Mouse (Mus musculus): ENCODE results near the gene Klhl36. TPM values are rescaled to one million over a fixed set of nuclear protein-coding genes. Genes with fewer than 3 reads are reported as not detected.

Gene Klhl36
- polyA plus RNA-seq, 1 experiment from 2014 or later, result 15.5 TPM

GRCm38 (mm10) chr8:119824809-119825273 is 37.2 kb upstream of the Klhl36 start:
- Histone ChIP-seq H3K27ac (ENCODE audit: low read depth, low read length) (no peak overlapping the region), H3K9me3 (ENCODE audit: control insufficient read depth, low read length) (no peaks in the 10 kb centered on the region), H3K4me2 (ENCODE audit: low read depth, low read length) (no peak overlapping the region), H3K4me1 (ENCODE audit: control insufficient read depth, insufficient read depth, low read length) (peaks cover 16% of the 10 kb centered on the region), H3K4me3 (ENCODE audit: low read depth, low read length) (no peak overlapping the region), H3K27me3 (ENCODE audit: control insufficient read depth, insufficient read depth, low read length) (no peaks in the 10 kb centered on the region), H3K36me3 (ENCODE audit: control insufficient read depth, insufficient read depth, low read length) (no peaks in the 10 kb centered on the region; the same call in 1 of the 2 replicates), H3K9ac (replicated peaks; ENCODE audit: low read depth, low read length) (no peak overlapping the region)
- WGBS, result 82% methylated on average over 11 of the region's 11 CpGs
- ATAC-seq (ENCODE audit: low read depth), result no peak

- Histone ChIP-seq H3K9ac (replicated peaks; ENCODE audit: low read depth, low read length) (no peak overlapping the region), H3K27me3 (ENCODE audit: control insufficient read depth, insufficient read depth, low read length) (no peaks in the 10 kb centered on the region), H3K36me3 (ENCODE audit: control insufficient read depth, insufficient read depth, low read length) (no peaks in the 10 kb centered on the region), H3K4me2 (ENCODE audit: low read depth, low read length) (no peak overlapping the region), H3K9me3 (ENCODE audit: control insufficient read depth, low read length) (no peaks in the 10 kb centered on the region), H3K4me1 (ENCODE audit: control insufficient read depth, insufficient read depth, low read length) (peaks cover 29% of the 10 kb centered on the region), H3K4me3 (ENCODE audit: low read depth, low read length) (no peak overlapping the region), H3K27ac (ENCODE audit: low read depth, low read length) (no peak overlapping the region)
- WGBS, result 88% methylated on average over 19 of the region's 19 CpGs
- no peak for ATAC-seq (ENCODE audit: low read depth)
Observed at GRCm38 (mm10) chr8:119825950-119826730, 35.9 kb upstream of the Klhl36 start.

- no peak overlapping the region for H3K4me3 ChIP-seq (ENCODE audit: low read depth, low read length)
- no peaks in the 10 kb centered on the region for H3K36me3 ChIP-seq (ENCODE audit: control insufficient read depth, insufficient read depth, low read length)
- H3K27ac ChIP-seq (ENCODE audit: low read depth, low read length), result no peak overlapping the region
- no peak for ATAC-seq (ENCODE audit: low read depth)
- H3K27me3 ChIP-seq (ENCODE audit: control insufficient read depth, insufficient read depth, low read length), result no peaks in the 10 kb centered on the region
- H3K9ac ChIP-seq (replicated peaks; ENCODE audit: low read depth, low read length), result no peak overlapping the region
- H3K4me1 ChIP-seq (ENCODE audit: control insufficient read depth, insufficient read depth, low read length), result peaks cover 38% of the 10 kb centered on the region
- H3K9me3 ChIP-seq (ENCODE audit: control insufficient read depth, low read length), result no peaks in the 10 kb centered on the region
- H3K4me2 ChIP-seq (ENCODE audit: low read depth, low read length), result no peak overlapping the region
- WGBS, result 75% methylated on average over 5 of the region's 5 CpGs
Observed at GRCm38 (mm10) chr8:119826982-119827381, 35.1 kb upstream of the Klhl36 start.

- H3K4me1 ChIP-seq (ENCODE audit: control insufficient read depth, insufficient read depth, low read length), result peaks cover 45% of the 10 kb centered on the region
Observed at GRCm38 (mm10) chr8:119827721-119828153, 34.3 kb upstream of the Klhl36 start.

GRCm38 (mm10) chr8:119829015-119829414 is 33.1 kb upstream of the Klhl36 start:
- H3K27ac ChIP-seq (ENCODE audit: low read depth, low read length), result no peak overlapping the region
- no peaks in the 10 kb centered on the region for H3K36me3 ChIP-seq (ENCODE audit: control insufficient read depth, insufficient read depth, low read length)
- H3K9me3 ChIP-seq (ENCODE audit: control insufficient read depth, low read length), result no peaks in the 10 kb centered on the region
- H3K4me1 ChIP-seq (ENCODE audit: control insufficient read depth, insufficient read depth, low read length), result peaks cover 58% of the 10 kb centered on the region
- WGBS, result 47% methylated on average over 10 of the region's 10 CpGs
- no peak overlapping the region for H3K9ac ChIP-seq (replicated peaks; ENCODE audit: low read depth, low read length)
- H3K4me2 ChIP-seq (ENCODE audit: low read depth, low read length), result no peak overlapping the region
- no peak overlapping the region for H3K4me3 ChIP-seq (ENCODE audit: low read depth, low read length)
- no peaks in the 10 kb centered on the region for H3K27me3 ChIP-seq (ENCODE audit: control insufficient read depth, insufficient read depth, low read length)
- no peak for ATAC-seq (ENCODE audit: low read depth)

More at GRCm38 (mm10) chr8:119827721-119828153, 34.3 kb upstream of the Klhl36 start:
- H3K9me3 ChIP-seq (ENCODE audit: control insufficient read depth, low read length), result no peaks in the 10 kb centered on the region
- H3K4me3 ChIP-seq (ENCODE audit: low read depth, low read length), result no peak overlapping the region
- WGBS, result 38% methylated on average over 4 of the region's 4 CpGs
- H3K27me3 ChIP-seq (ENCODE audit: control insufficient read depth, insufficient read depth, low read length), result no peaks in the 10 kb centered on the region
- H3K4me2 ChIP-seq (ENCODE audit: low read depth, low read length), result no peak overlapping the region
- no peaks in the 10 kb centered on the region for H3K36me3 ChIP-seq (ENCODE audit: control insufficient read depth, insufficient read depth, low read length)
- H3K9ac ChIP-seq (replicated peaks; ENCODE audit: low read depth, low read length), result no peak overlapping the region
- H3K27ac ChIP-seq (ENCODE audit: low read depth, low read length), result no peak overlapping the region
- ATAC-seq (ENCODE audit: low read depth), result no peak

- 64% methylated on average over 13 of the region's 13 CpGs for WGBS
- ATAC-seq (ENCODE audit: low read depth), result no peak
- Histone ChIP-seq H3K9ac (replicated peaks; ENCODE audit: low read depth, low read length) (no peak overlapping the region), H3K27ac (ENCODE audit: low read depth, low read length) (no peak overlapping the region), H3K4me3 (ENCODE audit: low read depth, low read length) (no peak overlapping the region), H3K27me3 (ENCODE audit: control insufficient read depth, insufficient read depth, low read length) (no peaks in the 10 kb centered on the region), H3K9me3 (ENCODE audit: control insufficient read depth, low read length) (no peaks in the 10 kb centered on the region), H3K36me3 (ENCODE audit: control insufficient read depth, insufficient read depth, low read length) (no peaks in the 10 kb centered on the region), H3K4me1 (ENCODE audit: control insufficient read depth, insufficient read depth, low read length) (peaks cover 58% of the 10 kb centered on the region), H3K4me2 (ENCODE audit: low read depth, low read length) (no peak overlapping the region)
Observed at GRCm38 (mm10) chr8:119829420-119829819, 32.6 kb upstream of the Klhl36 start.

- Histone ChIP-seq H3K27ac (ENCODE audit: low read depth, low read length) (no peak overlapping the region), H3K9ac (replicated peaks; ENCODE audit: low read depth, low read length) (0 out of 2 replicates have a peak overlapping the region, but pooled peaks have one; percentile 13), H3K9me3 (ENCODE audit: control insufficient read depth, low read length) (no peaks in the 10 kb centered on the region), H3K36me3 (ENCODE audit: control insufficient read depth, insufficient read depth, low read length) (no peaks in the 10 kb centered on the region), H3K4me3 (ENCODE audit: low read depth, low read length) (no peak overlapping the region), H3K4me1 (ENCODE audit: control insufficient read depth, insufficient read depth, low read length) (peaks cover 58% of the 10 kb centered on the region), H3K27me3 (ENCODE audit: control insufficient read depth, insufficient read depth, low read length) (no peaks in the 10 kb centered on the region), H3K4me2 (ENCODE audit: low read depth, low read length) (no peak overlapping the region)
- WGBS, result 33% methylated on average over 16 of the region's 16 CpGs
- no peak for ATAC-seq (ENCODE audit: low read depth)
Observed at GRCm38 (mm10) chr8:119829870-119830580, 32.0 kb upstream of the Klhl36 start.

GRCm38 (mm10) chr8:119830589-119830988 is 31.5 kb upstream of the Klhl36 start:
- Histone ChIP-seq H3K4me2 (ENCODE audit: low read depth, low read length) (no peak overlapping the region), H3K4me1 (ENCODE audit: control insufficient read depth, insufficient read depth, low read length) (peaks cover 59% of the 10 kb centered on the region), H3K9me3 (ENCODE audit: control insufficient read depth, low read length) (no peaks in the 10 kb centered on the region), H3K36me3 (ENCODE audit: control insufficient read depth, insufficient read depth, low read length) (no peaks in the 10 kb centered on the region), H3K9ac (replicated peaks; ENCODE audit: low read depth, low read length) (no peak overlapping the region), H3K4me3 (ENCODE audit: low read depth, low read length) (no peak overlapping the region), H3K27me3 (ENCODE audit: control insufficient read depth, insufficient read depth, low read length) (no peaks in the 10 kb centered on the region), H3K27ac (ENCODE audit: low read depth, low read length) (no peak overlapping the region)
- 49% methylated on average over 7 of the region's 7 CpGs for WGBS
- ATAC-seq (ENCODE audit: low read depth), result no peak
